Mouse (Mus musculus): ENCODE results near the gene Atg5. TPM values are rescaled to one million over a fixed set of nuclear protein-coding genes. Genes with fewer than 3 reads are reported as not detected.

Atg5 gene
- polyA plus RNA-seq, 1 experiment from 2014 or later: 50.3 TPM

DNA sequence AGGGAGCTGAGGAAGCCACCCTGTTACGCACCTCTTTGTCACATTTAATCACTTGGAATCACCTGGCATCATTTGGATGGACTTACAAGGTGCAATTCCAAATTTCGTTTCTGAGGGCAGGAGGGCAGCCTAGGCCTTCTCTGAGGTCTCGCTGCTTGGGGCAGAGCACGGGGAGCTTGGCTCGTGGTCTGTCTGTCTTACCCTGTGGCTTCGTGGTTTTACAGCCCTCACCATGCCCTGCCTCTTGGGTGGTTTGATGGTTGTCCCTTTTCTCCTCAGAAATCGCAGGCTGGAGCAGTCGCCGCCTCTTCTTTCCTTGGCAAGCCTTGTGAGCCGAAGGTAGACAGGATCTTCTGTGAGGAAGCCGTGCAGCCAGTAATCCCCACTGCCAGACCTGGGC is 141.8 kb downstream of the Atg5 start:
- no peak overlapping the region for H3K4me3 ChIP-seq (ENCODE audit: low read length)
- 83% methylated on average over 11 of the region's 11 CpGs for WGBS
- H3K9me3 ChIP-seq (ENCODE audit: control insufficient read depth, low read length): no peaks in the 10 kb centered on the region
- no peaks in the 10 kb centered on the region for H3K36me3 ChIP-seq (ENCODE audit: control insufficient read depth, insufficient read depth, low read length)
- H3K4me1 ChIP-seq (replicated peaks; ENCODE audit: control insufficient read depth, insufficient read depth, low read length): no peaks in the 10 kb centered on the region
- H3K4me2 ChIP-seq (ENCODE audit: low read depth, low read length): no peak overlapping the region
- H3K9ac ChIP-seq (ENCODE audit: low read length): no peak overlapping the region
- no peak overlapping the region for H3K27ac ChIP-seq (ENCODE audit: low read length)
- H3K27me3 ChIP-seq (ENCODE audit: control insufficient read depth, insufficient read depth, low read depth, low read length): no peaks in the 10 kb centered on the region
- no peak for ATAC-seq (ENCODE audit: low read depth)

MicroRNAs encoded within 50 kb of the gene (microRNA counts, 519-probe panel; counts per million panel counts)
- 1,804 counts per million, percentile 29 among the panel's probes with 10 or more counts for microRNA mmu-miR-1929

Small RNA genes within 50 kb of the gene (microRNA-seq; reads per million reads assigned to microRNA genes)
- gene Mir1929: not detected

Other genes with a start within 250 kb of the Atg5 start
- gene Crybg1, start 119.5 kb upstream of the Atg5 start, polyA plus RNA-seq (2015; fragmentation: Nextera tagmentation; extraction: Ambion mirVana): 0.40 and 0.53 TPM in 2 replicates